Mouse (Mus musculus) granulocyte monocyte progenitor cell, adult 5-6 weeks (primary cell): Measurements from ENCODE around the gene Mul1. TPM values are rescaled to one million over a fixed set of nuclear protein-coding genes. Genes with fewer than 3 reads are reported as not detected.

Experiments
- ATAC-seq: replicated peaks from 2 replicates; pipeline ENCODE4 v1.8.0; 2016; ENCODE audit warnings: mild to moderate bottlenecking, moderate TSS enrichment, inconsistent platforms; ENCODE audit not compliant: poor library complexity, severe bottlenecking
- total RNA-seq, 2 experiments: library from RNA; stranded (forward) in 1 of 2; stranded (reverse) in 1 of 2; fragments of 200-712, 200-1000 nt in 1 of 2; fragments of >200 nt in 1 of 2; fragmentation: Nextera tagmentation in 1 of 2; gene quantifications; 2 replicates each; pipeline ENCODE4 v1.2.3; 2014 to 2017

Gene Mul1
- total RNA-seq, 2 experiments from 2014 or later, result 7.6 to 10.1 TPM

DNA sequence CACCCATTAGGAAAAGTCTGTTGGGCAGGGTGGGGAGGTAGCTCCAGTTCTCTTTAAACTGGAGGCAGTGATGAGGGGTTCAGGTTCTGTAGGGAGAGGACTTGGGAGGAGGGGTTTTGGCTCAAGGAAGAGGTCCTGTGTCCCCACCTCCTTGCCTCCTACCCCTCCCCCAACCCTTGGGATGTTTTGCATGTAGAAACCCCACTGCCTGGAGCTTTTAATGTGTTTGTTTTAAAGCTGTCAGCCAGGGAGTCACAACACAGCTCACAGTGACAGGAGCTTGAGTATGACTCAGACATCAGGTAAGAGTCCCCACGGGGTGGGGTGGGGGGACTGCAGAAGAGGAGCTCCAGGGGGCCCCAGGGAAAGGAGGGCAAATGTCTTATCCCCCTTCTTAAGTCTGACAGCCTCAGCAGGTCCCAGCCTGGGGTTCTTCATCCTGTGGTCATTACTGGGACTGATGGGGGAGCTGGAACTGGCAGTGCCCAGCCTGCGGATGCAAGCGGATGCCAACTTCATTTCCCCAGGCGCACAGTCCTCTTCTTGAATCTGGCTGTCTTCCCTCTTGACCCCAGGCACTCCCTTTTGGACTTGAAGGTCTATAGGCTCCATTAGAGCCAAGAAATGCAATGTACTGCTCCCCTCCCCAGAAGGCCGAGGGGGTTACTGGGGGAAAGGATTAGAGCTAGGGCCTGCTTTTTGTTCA, 24.4 kb downstream of the Mul1 start:
- no peak for ATAC-seq

DNA sequence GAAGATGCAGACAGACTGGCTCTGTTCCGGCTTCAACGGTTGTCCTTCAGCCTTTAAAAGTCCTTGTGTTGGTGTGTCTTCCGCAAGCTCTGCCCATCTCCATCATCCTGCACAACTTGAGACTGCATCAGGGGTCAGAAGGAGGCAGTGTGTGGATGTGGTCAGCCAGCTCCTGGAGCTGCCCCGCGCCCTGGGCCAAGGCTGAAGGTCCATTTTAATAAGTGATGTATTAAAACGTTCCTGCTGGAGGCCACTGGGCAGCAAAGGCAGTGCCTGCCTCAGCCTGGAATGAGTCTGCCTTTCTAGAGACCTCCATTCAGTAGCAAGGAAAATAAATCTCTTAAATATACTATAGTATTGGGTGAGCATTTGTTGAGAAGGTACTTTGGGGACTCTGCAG, 25.3 kb downstream of the Mul1 start:
- ATAC-seq, result no peak

DNA sequence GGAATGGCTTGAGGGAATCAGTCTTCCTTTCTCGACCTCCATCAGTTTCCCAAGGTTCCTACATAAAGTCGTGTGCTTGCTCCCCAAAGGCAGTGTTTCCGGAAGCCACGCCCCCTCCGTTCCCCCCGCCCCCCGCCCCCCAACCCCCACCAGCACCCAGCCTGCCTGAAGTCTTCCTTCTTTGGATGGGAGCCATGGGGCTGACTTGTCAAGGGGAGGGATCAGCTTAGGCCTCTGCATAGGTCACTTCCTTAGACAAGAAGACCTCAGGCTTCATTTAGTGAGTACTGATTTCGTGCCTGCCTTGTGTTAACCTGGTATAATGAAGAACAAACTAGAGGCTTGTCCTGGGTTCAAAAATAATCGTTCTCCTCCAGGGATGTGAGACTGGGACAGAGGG, 26.4 kb downstream of the Mul1 start:
- no peak for ATAC-seq

DNA sequence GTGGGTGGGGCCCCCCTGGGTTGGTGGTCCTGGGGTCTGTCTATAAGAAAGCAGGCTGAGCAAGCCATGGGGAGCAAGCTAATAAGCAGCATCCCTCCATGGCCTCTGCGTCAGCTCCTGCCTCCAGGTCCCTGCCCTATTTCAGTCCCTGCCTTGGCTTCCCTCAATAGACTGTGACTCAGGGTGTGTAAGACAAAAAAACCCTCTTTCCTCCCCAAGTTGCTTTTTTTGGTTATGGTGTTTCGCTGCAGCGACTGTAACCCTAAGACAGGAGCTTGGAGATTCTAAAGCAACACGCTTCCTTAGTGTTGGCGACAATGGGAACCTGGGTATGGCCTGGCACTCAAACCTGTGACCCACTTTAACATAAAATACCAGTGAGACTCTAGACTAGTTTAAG, 27.0 kb downstream of the Mul1 start:
- ATAC-seq, result no peak

DNA sequence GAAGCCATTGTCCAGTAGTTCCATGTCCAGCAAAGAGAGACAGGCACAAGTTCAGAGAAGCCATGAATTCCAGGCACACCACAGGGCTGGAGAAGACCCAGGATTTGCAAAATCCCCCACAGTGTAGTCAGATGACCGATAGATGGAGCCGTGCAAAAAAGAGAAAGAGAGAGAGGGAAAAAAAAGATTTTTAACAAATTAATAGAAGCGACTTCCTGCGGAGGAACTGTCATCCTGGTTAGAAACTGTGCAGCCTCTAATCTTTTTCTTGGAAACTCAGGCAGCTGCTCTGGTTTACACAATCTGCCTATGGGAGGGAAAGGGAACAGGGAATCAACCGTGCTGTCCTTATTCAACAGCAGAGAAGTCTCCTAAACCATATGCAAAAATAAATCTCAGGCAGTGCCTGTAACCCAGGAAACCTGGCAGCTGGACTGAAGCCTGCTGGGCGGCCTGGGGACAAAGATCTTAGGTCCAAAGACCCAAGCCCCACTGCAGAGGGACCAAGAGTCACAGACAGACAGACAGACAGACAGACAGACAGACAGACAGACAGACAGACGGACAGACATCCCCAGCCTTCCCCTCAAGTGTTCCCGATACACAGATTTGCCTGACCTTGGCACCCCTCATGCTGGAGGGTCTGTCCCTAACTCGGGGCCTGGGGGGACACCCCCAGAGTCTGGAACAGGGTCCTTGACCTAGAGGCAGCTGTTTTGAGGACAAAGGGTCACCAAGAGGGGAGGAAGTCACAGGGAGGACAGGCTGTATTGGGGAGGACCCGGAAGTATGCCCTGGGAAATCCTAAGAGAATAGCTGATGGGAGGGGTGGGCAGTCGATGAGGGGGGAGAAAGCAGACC, 28.7 kb downstream of the Mul1 start:
- ATAC-seq, result 0 out of 2 replicates have a peak, but pooled peaks have one; percentile 15

DNA sequence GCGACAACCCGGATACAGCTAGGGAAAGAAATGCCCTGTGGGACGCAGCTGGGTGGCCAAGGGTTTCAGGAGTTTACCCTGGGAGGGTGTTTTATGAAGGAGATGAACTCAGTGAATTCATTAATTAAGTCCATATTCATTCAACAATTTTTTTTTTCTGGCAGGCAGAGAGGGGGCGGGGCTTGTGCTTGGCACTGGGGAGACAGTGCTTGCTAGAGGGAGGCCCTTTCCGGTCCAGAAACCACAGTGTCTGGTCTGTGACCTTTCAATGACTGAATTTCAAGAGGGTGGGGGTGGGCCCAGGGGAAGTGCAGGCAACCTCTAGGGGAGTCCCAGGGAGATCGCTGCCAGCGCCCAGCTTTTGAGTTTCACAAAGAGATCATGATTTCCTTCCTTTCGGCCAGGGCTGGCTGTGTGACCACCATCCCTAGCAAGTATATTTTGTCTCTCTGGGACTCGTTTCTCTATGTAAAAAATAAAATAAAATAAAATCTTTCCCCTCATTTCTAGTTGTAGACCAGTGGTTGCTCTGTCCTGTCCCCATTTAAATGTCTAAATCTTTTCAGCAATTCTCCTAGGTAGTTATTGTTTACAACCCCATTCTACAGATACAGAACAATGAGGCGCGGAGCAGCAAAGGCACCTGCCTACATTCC, 29.5 kb downstream of the Mul1 start:
- peak; percentile 92 for ATAC-seq

DNA sequence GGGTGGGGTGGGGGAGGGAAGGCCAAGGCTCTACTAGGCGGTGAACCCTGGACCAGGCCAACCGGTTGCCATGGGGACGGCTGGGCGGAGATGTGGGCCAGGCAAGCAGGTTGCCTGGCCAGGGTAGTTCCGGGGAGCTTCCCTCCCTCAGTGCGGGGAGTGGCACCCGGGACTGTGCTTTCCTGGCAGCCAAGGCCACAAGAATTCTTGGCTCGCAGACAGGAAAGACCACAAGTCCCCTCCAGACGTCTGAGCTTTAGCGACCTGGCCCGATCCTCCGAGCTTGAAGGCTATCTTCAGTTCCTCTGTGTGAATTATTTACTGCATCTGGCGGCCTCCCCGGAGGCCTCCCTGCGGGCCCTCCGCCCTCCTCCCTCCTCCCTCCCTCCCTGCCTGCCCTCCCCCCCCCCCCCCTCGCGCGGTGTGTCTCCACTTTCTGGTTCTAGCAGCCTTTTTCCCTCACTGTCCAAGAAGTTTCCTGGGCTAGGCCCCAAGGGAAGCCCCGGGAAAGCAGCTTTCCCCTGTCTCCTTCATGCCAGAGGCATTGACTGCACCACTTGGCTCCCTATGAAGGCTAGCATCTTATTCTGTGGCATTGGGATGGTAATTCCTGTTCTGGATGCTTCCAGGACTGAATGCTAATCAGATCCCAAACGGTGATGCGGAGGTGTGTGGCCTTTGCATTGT, 30.3 kb downstream of the Mul1 start:
- peak; percentile 6 for ATAC-seq

DNA sequence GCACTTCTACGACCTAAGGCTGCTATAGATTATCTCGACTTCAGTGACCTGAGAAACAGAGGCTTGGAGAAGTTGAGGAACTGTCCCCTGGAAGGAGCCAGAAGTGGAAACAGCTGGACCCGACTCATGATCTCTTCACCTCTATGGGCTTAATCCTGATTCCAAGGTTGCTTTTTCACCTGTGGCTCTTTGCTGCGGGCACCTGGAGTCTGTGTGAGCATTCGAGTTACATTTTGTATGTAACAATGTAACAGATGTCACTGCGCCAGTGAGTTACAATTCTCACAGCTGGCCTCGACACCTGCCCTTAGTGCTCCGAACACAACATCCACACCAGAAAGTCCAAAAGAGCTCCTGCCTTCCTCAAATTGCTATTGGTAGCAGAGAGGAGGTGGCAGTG, 31.0 kb downstream of the Mul1 start:
- no peak for ATAC-seq

DNA sequence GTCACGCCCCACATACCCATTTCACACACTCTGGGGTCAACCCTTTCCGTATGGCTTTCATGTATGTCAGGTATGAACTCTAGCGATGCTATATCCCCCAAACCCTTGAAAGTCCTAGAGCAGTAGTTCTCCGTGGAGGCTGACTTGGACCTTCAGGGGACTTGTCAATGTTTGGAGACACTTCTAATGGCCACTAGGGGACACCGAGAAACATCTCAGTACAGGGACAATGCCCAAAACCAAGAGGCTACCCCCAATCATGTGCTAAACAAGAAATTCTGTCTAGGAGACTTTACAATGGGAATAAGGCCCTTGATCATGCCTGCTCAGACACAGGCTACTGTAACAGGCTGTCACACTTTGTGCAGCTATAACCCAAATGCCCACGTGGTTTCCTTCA, 32.2 kb downstream of the Mul1 start:
- ATAC-seq, result no peak

DNA sequence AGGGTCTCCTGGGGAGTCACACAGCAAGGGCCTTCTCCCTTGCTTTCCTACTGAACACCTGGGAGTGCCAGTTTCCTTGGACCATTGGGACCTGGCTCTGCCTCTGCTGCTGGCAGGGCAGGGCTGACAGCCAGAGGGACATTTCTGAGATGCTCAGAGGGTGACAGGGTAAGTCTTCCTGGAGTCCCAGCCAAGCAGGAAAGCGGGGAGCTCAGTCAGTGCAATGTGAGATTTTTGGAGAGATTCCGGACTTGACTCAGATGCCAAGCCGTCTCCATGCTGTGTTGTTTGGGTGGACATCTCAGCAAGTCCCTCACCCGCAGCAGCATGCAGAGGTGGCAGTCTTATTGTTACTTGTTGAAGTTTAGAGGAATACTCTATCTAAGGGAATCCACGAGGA, 33.0 kb downstream of the Mul1 start:
- ATAC-seq, result no peak

DNA sequence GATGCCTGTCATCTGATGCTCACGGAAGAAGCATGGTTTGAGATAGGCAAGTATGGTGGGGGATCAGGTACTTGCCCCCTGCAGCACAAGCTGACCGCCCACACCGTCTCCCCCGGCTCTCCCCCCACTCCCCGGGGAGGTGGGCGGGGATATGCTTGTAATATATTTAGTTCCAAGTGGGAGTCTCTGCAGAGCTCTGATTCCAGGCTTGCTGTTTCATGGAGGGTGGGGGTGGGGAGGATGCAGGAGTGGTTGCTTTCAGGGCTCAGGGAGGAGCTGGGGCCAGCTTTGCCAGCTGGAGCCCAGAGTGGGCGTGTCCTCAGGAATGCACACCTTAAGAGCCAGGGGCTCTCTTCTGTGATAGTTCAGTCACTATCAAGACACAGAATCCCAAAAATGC, 34.6 kb downstream of the Mul1 start:
- no peak for ATAC-seq

DNA sequence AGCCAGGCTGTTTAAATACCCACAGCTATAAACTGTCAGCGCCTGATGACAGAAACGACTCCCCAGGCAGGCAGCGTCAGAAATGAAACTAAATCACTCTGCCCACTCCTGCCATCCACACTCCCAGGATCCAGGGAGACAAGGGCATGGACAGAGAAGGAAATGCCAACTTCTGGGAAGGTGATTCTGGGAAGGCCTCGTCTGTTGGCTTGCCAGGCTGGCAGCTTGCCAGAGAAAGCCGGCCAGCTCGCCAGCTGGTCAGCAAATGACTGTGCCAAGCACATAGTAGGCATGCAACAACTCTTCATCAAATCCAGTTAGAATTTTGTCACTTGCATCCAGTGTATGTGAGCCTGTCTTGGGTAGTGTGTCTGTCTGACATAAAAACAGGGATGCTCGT, 36.8 kb downstream of the Mul1 start:
- ATAC-seq, result no peak

DNA sequence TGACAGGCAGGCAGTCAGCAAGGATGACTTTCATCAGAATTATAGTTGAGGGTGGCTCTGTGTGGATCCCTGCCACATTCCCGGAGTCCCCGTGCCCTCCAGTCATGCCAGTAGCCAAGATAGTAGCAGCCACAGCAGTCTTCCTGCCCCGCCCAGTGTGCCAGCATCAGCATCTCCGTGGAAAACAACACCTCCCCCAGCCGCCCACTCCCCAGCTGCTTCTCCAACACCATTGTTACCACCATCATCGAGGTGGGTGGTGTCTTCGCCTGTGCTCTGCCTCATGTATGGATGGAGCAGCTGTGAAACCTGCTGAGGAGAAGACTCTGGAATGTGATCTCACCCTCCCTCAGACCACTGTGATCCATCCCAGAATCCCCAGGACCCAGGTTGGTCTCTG, 45.1 kb downstream of the Mul1 start:
- ATAC-seq, result no peak

DNA sequence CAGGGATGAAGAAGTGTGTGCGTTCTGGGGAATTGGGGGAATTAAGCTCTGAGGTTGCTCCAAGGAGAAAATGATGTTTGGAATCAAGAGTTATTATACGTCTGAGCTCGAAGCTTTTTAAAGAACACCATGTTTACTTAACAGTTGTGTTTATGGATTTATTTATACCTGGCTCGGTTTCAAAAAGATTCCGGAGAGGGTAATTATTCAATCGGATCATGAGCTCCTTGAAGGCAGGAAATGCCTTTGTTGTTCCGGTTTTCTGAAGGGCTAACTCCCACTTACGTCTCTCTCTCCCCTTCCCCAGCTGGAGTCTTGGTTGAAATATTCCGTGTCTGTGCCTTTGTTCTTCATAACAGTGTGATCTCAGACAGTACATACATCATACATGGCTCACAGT, 46.5 kb downstream of the Mul1 start:
- ATAC-seq, result no peak

DNA sequence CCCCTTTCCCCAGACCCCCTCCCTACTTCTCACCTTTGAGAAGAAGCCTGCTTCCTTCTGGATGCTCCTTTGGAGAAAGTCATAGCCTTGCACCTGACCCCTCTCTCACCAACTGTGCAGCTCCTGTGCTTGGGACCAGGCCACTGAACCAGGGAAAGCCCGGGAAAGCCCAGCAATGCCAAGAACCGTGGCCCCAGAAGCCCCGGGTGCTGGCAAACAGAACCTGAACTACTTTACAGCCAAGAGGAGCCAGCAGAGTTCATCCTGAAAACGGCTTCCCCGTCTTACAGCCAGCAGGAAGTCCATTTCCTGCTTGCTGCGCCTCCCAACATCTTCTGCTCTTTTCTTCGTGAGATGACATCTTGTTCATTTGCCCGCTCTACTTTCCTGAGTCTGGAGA, 48.2 kb downstream of the Mul1 start:
- no peak for ATAC-seq

DNA sequence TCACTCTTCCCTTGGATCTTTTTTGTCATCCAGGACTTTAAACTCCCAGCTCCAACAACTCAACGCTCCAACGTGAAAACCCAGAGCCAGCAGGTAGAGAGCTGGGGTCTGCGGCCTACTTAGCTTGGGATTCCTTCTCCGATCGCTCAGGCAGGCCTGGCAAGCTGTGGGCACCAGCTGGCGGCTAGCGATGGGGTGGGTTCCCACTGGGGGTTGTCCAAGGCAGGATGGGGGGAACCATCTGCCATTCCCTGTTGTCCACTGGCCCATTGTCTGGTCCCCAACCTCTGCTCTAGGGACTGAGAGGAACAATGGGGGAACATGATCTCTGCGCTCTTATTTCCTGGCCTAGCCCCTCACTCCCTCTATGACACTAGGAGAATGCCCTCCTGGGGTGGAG, 53.8 kb downstream of the Mul1 start:
- no peak for ATAC-seq

DNA sequence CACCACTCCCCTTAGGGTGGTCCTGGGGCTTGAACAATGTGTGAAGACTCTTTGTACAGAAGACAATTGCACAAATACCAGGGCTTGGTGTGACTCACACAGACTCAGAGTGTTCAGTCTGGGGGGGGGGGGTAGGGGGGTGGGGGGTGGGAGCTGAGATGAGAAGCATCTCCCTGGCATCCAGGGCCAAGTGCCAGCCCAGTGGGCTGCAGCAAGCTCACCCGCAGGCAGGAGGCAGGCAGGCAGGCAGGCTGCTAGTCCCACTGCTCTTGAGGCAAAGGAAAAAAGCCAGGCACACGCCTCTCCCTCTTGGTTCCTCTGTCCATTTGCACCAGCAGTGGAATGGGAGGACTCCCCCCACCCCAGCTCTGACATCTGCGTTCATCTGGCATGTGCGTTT, 56.6 kb downstream of the Mul1 start:
- no peak for ATAC-seq
